Mouse (Mus musculus) MEL (cell line): Measurements from ENCODE around the gene Tubd1. TPM values are rescaled to one million over a fixed set of nuclear protein-coding genes. Genes with fewer than 3 reads are reported as not detected.

Source experiments
- DNase-seq: peaks from one replicate; pipeline ENCODE4 v3.0.0; 2011; ENCODE audit warnings: low read depth, low spot score
- H3K27ac ChIP-seq: 2 replicates; pipeline ENCODE4 v1.5.1; 2012; ENCODE audit warnings: low read depth, mild to moderate bottlenecking, control low read depth, low read length, moderate library complexity; ENCODE audit not compliant: control insufficient read depth
- H3K27me3 ChIP-seq, 2 experiments: fragments of 150-350 bp in 1 of 2; sonication (generic) in 1 of 2; 2 replicates each; pipeline ENCODE4 v1.6.1; 2012; ENCODE audit warnings: low read length in 2 of 2, mild to moderate bottlenecking in 2 of 2, improper control_type of control experiment in 1 of 2, moderate library complexity in 1 of 2; ENCODE audit not compliant: insufficient read depth in 2 of 2, control insufficient read depth in 1 of 2
- H3K36me3 ChIP-seq, 2 experiments: 2 replicates each; pipeline ENCODE4 v1.6.1; 2012 to 2014; ENCODE audit warnings: low read length in 2 of 2, improper control_type of control experiment in 1 of 2, inconsistent platforms in 1 of 2, mild to moderate bottlenecking in 1 of 2; ENCODE audit not compliant: insufficient read depth in 2 of 2, control insufficient read depth in 1 of 2
- H3K4me1 ChIP-seq, 2 experiments: fragments of 150-350 bp in 1 of 2; sonication (generic) in 1 of 2; 2 replicates each; pipeline ENCODE4 v1.6.1; 2012; ENCODE audit warnings: low read length in 2 of 2, improper control_type of control experiment in 1 of 2, mild to moderate bottlenecking in 1 of 2; ENCODE audit not compliant: insufficient read depth in 2 of 2, control insufficient read depth in 1 of 2
- H3K4me3 ChIP-seq, 2 experiments: fragments of 150-350 bp in 1 of 2; sonication (generic) in 1 of 2; 2 replicates each; pipeline ENCODE4 v1.5.1; 2012; ENCODE audit warnings: low read depth in 2 of 2, low read length in 2 of 2, mild to moderate bottlenecking in 2 of 2, moderate library complexity in 2 of 2, control low read depth in 1 of 2, improper control_type of control experiment in 1 of 2; ENCODE audit not compliant: control insufficient read depth in 1 of 2, insufficient read depth in 1 of 2
- H3K79me2 ChIP-seq: 2 replicates; pipeline ENCODE4 v1.6.1; 2012; ENCODE audit warnings: mild to moderate bottlenecking, low read length, moderate library complexity; ENCODE audit not compliant: control insufficient read depth, poor library complexity, insufficient read depth
- H3K9ac ChIP-seq: 2 replicates; pipeline ENCODE4 v1.6.1; 2012; ENCODE audit warnings: low read depth, mild to moderate bottlenecking, control low read depth, low read length, moderate library complexity; ENCODE audit not compliant: control insufficient read depth, poor library complexity, severe bottlenecking
- H3K9me3 ChIP-seq: fragments of 150-350 bp; sonication (generic); replicated peaks from 2 replicates; pipeline ENCODE4 v1.6.1; 2012; ENCODE audit warnings: mild to moderate bottlenecking, low read length, improper control_type of control experiment, moderate library complexity; ENCODE audit not compliant: insufficient read depth
- CHD2 ChIP-seq: IDR thresholded peaks from 2 replicates; pipeline ENCODE4 v1.6.1; 2011; ENCODE audit warnings: low read length, improper control_type of control experiment
- EP300 ChIP-seq, 2 experiments: IDR thresholded peaks; 2 replicates each; pipeline ENCODE4 v1.6.1; 2011; ENCODE audit warnings: improper control_type of control experiment in 2 of 2, low read length in 2 of 2, low read depth in 1 of 2, mild to moderate bottlenecking in 1 of 2
- ETS1 ChIP-seq: IDR thresholded peaks from 2 replicates; pipeline ENCODE4 v1.6.1; 2012; ENCODE audit warnings: low read depth, mild to moderate bottlenecking, inconsistent platforms, low read length, improper control_type of control experiment, moderate library complexity
- GATA1 ChIP-seq: IDR thresholded peaks from 2 replicates; pipeline ENCODE4 v1.6.1; 2011; ENCODE audit warnings: low read depth, low read length, improper control_type of control experiment
- HCFC1 ChIP-seq: IDR thresholded peaks from 2 replicates; pipeline ENCODE4 v1.6.1; 2012; ENCODE audit warnings: low read depth, mild to moderate bottlenecking, inconsistent platforms, low read length, improper control_type of control experiment, moderate library complexity
- JUND ChIP-seq: IDR thresholded peaks from 2 replicates; pipeline ENCODE4 v1.6.1; 2011; ENCODE audit warnings: low read depth, mild to moderate bottlenecking, improper control_type of control experiment, low read length
- KAT2A ChIP-seq: conservative IDR thresholded peaks from 2 replicates; pipeline ENCODE4 v1.6.1; 2012; ENCODE audit warnings: low read depth, low read length, improper control_type of control experiment, inconsistent platforms
- MAFK ChIP-seq: IDR thresholded peaks from 2 replicates; pipeline ENCODE4 v1.6.1; 2011; ENCODE audit warnings: low read depth, mild to moderate bottlenecking, low read length, improper control_type of control experiment, borderline replicate concordance
- MAX ChIP-seq: IDR thresholded peaks from 2 replicates; pipeline ENCODE4 v1.6.1; 2011; ENCODE audit warnings: low read length, improper control_type of control experiment
- MAZ ChIP-seq: IDR thresholded peaks from 2 replicates; pipeline ENCODE4 v1.6.1; 2012; ENCODE audit warnings: low read depth, mild to moderate bottlenecking, inconsistent platforms, low read length, improper control_type of control experiment
- MEF2A ChIP-seq: IDR thresholded peaks from 2 replicates; pipeline ENCODE4 v1.6.1; 2014; ENCODE audit warnings: low read depth, mild to moderate bottlenecking, inconsistent platforms, low read length, improper control_type of control experiment; ENCODE audit not compliant: poor library complexity, insufficient replicate concordance, severe bottlenecking; ENCODE audit errors: extremely low read depth
- MXI1 ChIP-seq: IDR thresholded peaks from 2 replicates; pipeline ENCODE4 v1.6.1; 2011; ENCODE audit warnings: mild to moderate bottlenecking, low read depth, low read length, improper control_type of control experiment
- MYB ChIP-seq: IDR thresholded peaks from 2 replicates; pipeline ENCODE4 v1.6.1; 2011; ENCODE audit warnings: mild to moderate bottlenecking, low read depth, low read length, improper control_type of control experiment
- MYC ChIP-seq: IDR thresholded peaks from 2 replicates; pipeline ENCODE4 v1.6.1; 2011; ENCODE audit warnings: low read depth, mild to moderate bottlenecking, low read length, improper control_type of control experiment, moderate library complexity
- NELFE ChIP-seq: IDR thresholded peaks from 2 replicates; pipeline ENCODE4 v1.6.1; 2011; ENCODE audit warnings: low read depth, low read length, improper control_type of control experiment
- POLR2AphosphoS5 ChIP-seq: IDR thresholded peaks from 2 replicates; pipeline ENCODE4 v1.6.1; 2012; ENCODE audit warnings: low read depth, borderline replicate concordance, mild to moderate bottlenecking, inconsistent platforms, low read length, moderate library complexity, mixed read lengths
- RAD21 ChIP-seq: IDR thresholded peaks from 2 replicates; pipeline ENCODE4 v1.6.1; 2011; ENCODE audit warnings: mild to moderate bottlenecking, low read depth, low read length, improper control_type of control experiment
- RCOR1 ChIP-seq: IDR thresholded peaks from 2 replicates; pipeline ENCODE4 v1.6.1; 2012; ENCODE audit warnings: low read depth, mild to moderate bottlenecking, inconsistent platforms, low read length, improper control_type of control experiment
- SIN3A ChIP-seq: IDR thresholded peaks from 2 replicates; pipeline ENCODE4 v1.6.1; 2012; ENCODE audit warnings: low read length, improper control_type of control experiment, inconsistent platforms
- TAL1 ChIP-seq: IDR thresholded peaks from 2 replicates; pipeline ENCODE4 v1.6.1; 2012; ENCODE audit warnings: mild to moderate bottlenecking, inconsistent platforms, low read length, moderate library complexity, mixed read lengths
- TBP ChIP-seq: IDR thresholded peaks from 2 replicates; pipeline ENCODE4 v1.8.0; 2011; ENCODE audit warnings: low read depth, low read length, improper control_type of control experiment
- TCF12 ChIP-seq: IDR thresholded peaks from 2 replicates; pipeline ENCODE4 v1.6.1; 2014; ENCODE audit warnings: low read depth, mild to moderate bottlenecking, inconsistent platforms, low read length, improper control_type of control experiment, moderate library complexity
- USF1 ChIP-seq: IDR thresholded peaks from 2 replicates; pipeline ENCODE4 v1.6.1; 2014; ENCODE audit warnings: low read depth, mild to moderate bottlenecking, inconsistent platforms, low read length, improper control_type of control experiment, moderate library complexity
- USF2 ChIP-seq, 2 experiments: IDR thresholded peaks; 2 replicates each; pipeline ENCODE4 v1.6.1; 2011 to 2012; ENCODE audit warnings: improper control_type of control experiment in 2 of 2, low read length in 2 of 2, borderline replicate concordance in 1 of 2, inconsistent platforms in 1 of 2, low read depth in 1 of 2, mild to moderate bottlenecking in 1 of 2; ENCODE audit not compliant: insufficient read depth in 1 of 2
- ZC3H11A ChIP-seq: IDR thresholded peaks from 2 replicates; pipeline ENCODE4 v1.6.1; 2012; ENCODE audit warnings: low read depth, mild to moderate bottlenecking, inconsistent platforms, low read length, improper control_type of control experiment
- ZKSCAN1 ChIP-seq: IDR thresholded peaks from 2 replicates; pipeline ENCODE4 v1.6.1; 2012; ENCODE audit warnings: low read depth, mild to moderate bottlenecking, inconsistent platforms, low read length, improper control_type of control experiment, moderate library complexity
- ZMIZ1 ChIP-seq: IDR thresholded peaks from 2 replicates; pipeline ENCODE4 v1.6.1; 2012; ENCODE audit warnings: low read depth, mild to moderate bottlenecking, inconsistent platforms, low read length, improper control_type of control experiment, moderate library complexity
- ZNF384 ChIP-seq: IDR thresholded peaks from 2 replicates; pipeline ENCODE4 v1.6.1; 2012; ENCODE audit warnings: low read depth, mild to moderate bottlenecking, inconsistent platforms, low read length, improper control_type of control experiment
- polyA plus RNA-seq, 2 experiments: library from polyadenylated mRNA; stranded (reverse) in 1 of 2; unstranded in 1 of 2; fragments of >175 nt in 1 of 2; fragments of >200 nt in 1 of 2; gene quantifications; 2 replicates each; pipeline versions ENCODE4 v1.2.1 to v1.2.4; 2012; ENCODE audit warnings: low replicate concordance in 2 of 2, low read depth in 1 of 2; ENCODE audit not compliant: insufficient read length in 2 of 2, insufficient read depth in 1 of 2, missing spikeins in 1 of 2
- total RNA-seq: library from RNA; depleted of rRNA; stranded (reverse); fragments of 300-350 nt; gene quantifications from 2 replicates; pipeline ENCODE4 v1.2.3, GENCODE M21; 2012

Tubd1 gene
- total and polyA plus RNA-seq, 3 experiments, result 14.4 to 23.4 TPM; not detected in 1

DNA sequence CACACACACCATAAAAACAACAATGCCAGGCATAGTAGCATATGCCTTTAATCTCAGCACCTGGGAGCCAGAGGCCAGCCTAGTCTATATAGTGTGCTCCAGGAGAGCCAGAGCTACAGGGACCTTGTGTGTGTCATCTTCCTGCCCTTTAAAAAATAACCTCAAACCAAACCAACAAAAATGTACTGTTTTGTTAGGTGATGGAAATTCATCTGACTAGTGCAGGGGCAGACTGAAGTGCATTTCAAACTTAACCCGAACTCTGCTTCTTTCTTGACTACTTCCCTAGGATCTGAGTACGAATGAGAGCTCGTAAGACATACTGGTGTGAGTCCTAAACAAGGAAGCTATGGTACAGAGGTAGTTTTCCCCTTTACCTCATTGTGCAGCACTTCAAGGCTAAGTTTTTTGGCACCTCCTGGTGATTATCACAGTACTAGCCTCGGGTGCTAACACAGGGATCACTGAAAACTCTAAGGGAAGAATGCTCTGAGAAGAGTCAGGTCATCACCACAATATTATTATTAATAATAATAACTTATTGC is 46.6 kb downstream of the Tubd1 start:
- no peak overlapping the region for H3K4me3 ChIP-seq
- peak; percentile 56 for DNase-seq
- H3K27me3 ChIP-seq, result no peaks in the 10 kb centered on the region
- H3K4me1 ChIP-seq, result peaks cover 29 to 35% of the 10 kb centered on the region in 2 experiments
- no peak overlapping the region for H3K9ac ChIP-seq
- peak overlapping the region; percentile 100 for H3K27ac ChIP-seq
- TF ChIP-seq ETS1 (0 out of 2 replicates have a peak, but pooled peaks have one; percentile 28), USF2 (IDR thresholded peaks at IDR 0.05; ENCODE audit: borderline replicate concordance in 1 of 2, insufficient read depth in 1 of 2, low read depth in 1 of 2, low read length in 2 of 2) (no peak), NELFE (no peak), POLR2AphosphoS5 (no peak), HCFC1 (no peak), ZMIZ1 (no peak), USF1 (no peak), TBP (peak; percentile 14; the same call in 1 of the 2 replicates), RAD21 (no peak)
- TF ChIP-seq, all 39 proteins: peak for 2
- Histone ChIP-seq H3K9me3 (no peaks in the 10 kb centered on the region), H3K79me2 (peaks cover 6% of the 10 kb centered on the region), H3K36me3 (peaks cover 0 to 56% of the 10 kb centered on the region in 2 experiments; a peak in 2 of 4 replicates)

DNA sequence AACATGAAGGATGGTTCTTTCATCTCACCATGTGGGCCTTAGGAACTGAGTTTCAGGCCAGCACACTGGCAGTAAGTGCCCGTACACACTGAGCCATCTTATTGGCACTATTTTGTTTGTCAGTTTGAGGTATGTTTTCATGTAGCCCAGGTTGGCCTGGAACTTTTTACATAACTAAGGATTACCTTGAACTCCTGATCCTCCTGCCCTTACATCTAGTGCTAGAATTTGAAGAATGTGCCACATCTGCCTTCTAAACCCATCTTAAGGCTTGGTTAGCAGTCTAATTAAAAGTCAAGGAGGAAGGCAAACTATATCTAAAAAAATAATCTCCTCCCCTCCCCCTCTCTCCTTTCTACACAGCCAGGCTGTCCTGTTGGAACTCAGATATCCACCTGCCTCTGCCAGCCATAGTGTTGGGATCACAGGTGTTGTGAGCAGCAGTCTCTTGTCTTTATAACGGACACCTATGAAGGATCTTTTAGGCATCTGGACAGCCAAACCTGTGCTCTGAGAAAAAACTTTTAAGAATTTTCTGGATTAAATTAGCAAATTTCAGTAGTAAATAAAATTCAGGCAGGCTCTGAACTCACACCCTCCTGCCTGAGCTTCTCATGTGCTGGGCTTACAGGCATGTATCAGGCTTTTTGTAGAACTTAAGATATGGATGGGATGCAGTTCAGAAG is 47.3 kb downstream of the Tubd1 start:
- Histone ChIP-seq H3K36me3 (peaks cover 0 to 56% of the 10 kb centered on the region in 2 experiments; a peak in 2 of 4 replicates), H3K9ac (peak overlapping the region; percentile 64), H3K4me1 (peaks cover 29 to 35% of the 10 kb centered on the region in 2 experiments)
- TF ChIP-seq TCF12 (peak; percentile 79), SIN3A (peak; percentile 43; the same call in 1 of the 2 replicates), MAZ (no peak), ZNF384 (no peak; the same call in 1 of the 2 replicates), MEF2A (no peak), USF2 (IDR thresholded peaks at IDR 0.05; ENCODE audit: borderline replicate concordance in 1 of 2, insufficient read depth in 1 of 2, low read depth in 1 of 2, low read length in 2 of 2) (no peak), RCOR1 (peak; percentile 47), CHD2 (peak; percentile 47; the same call in 1 of the 2 replicates), POLR2AphosphoS5 (no peak), MYC (0 out of 2 replicates have a peak, but pooled peaks have one; percentile 24), TBP (0 out of 2 replicates have a peak, but pooled peaks have one; percentile 38), MAFK (no peak), MAX (0 out of 2 replicates have a peak, but pooled peaks have one; percentile 26), GATA1 (peak; percentile 66), ZC3H11A (no peak), ZKSCAN1 (no peak), KAT2A (no peak), MXI1 (no peak), EP300 (IDR thresholded peaks at IDR 0.05; ENCODE audit: low read depth in 1 of 2, low read length in 2 of 2) (peak; percentile 49 to 74), JUND (peak; percentile 37; the same call in 1 of the 2 replicates), TAL1 (no peak), MYB (no peak)

More for the DNA sequence above, 47.3 kb downstream of the Tubd1 start:
- Histone ChIP-seq H3K27ac (peak overlapping the region; percentile 100), H3K79me2 (peaks cover 5% of the 10 kb centered on the region), H3K4me3 (no peak overlapping the region; a peak in 1 of 4 replicates), H3K27me3 (no peaks in the 10 kb centered on the region), H3K9me3 (no peaks in the 10 kb centered on the region)
- DNase-seq, result peak; percentile 69
